Mouse (Mus musculus) heart, embryonic 15.5 days (tissue): ENCODE results near the gene Olfr720. TPM values are rescaled to one million over a fixed set of nuclear protein-coding genes. Genes with fewer than 3 reads are reported as not detected.

Source experiments
- ATAC-seq: fragments of 200-750 bp; cut with Nextera tagmentation; replicated peaks from 2 replicates; pipeline ENCODE4 v1.8.0; 2017; ENCODE audit warnings: low read depth, moderate TSS enrichment; ENCODE audit not compliant: insufficient number of reproducible peaks, insufficient read depth, low FRiP score
- H3K27ac ChIP-seq: fragments of 300-500 bp; sonication (generic); 2 replicates; pipeline ENCODE4 v1.5.1; 2015; ENCODE audit warnings: mild to moderate bottlenecking, inconsistent platforms
- H3K27me3 ChIP-seq: fragments of 300-500 bp; sonication (generic); 2 replicates; pipeline ENCODE4 v1.6.1; 2015; ENCODE audit warnings: inconsistent platforms
- H3K36me3 ChIP-seq: fragments of 300-500 bp; sonication (generic); 2 replicates; pipeline ENCODE4 v1.6.1; 2015; ENCODE audit warnings: mild to moderate bottlenecking, inconsistent platforms
- H3K4me1 ChIP-seq: fragments of 300-500 bp; sonication (generic); replicated peaks from 2 replicates; pipeline ENCODE4 v1.6.1; 2015; ENCODE audit warnings: inconsistent platforms
- H3K4me2 ChIP-seq: fragments of 300-500 bp; sonication (generic); 2 replicates; pipeline ENCODE4 v1.6.1; 2015; ENCODE audit warnings: inconsistent platforms, mild to moderate bottlenecking, moderate library complexity
- H3K4me3 ChIP-seq: fragments of 300-500 bp; sonication (generic); 2 replicates; pipeline ENCODE4 v1.5.1; 2015; ENCODE audit warnings: mild to moderate bottlenecking, inconsistent platforms
- H3K9ac ChIP-seq: fragments of 300-500 bp; sonication (generic); 2 replicates; pipeline ENCODE4 v1.6.1; 2015; ENCODE audit warnings: mild to moderate bottlenecking, inconsistent platforms
- H3K9me3 ChIP-seq: fragments of 300-500 bp; sonication (generic); replicated peaks from 2 replicates; pipeline ENCODE4 v1.6.1; 2016; ENCODE audit warnings: inconsistent platforms
- whole genome bisulfite sequencing: fragments of 180-500 bp; shearing (Covaris S2); methylation state at CpG from one replicate; pipeline ENCODE4 v1.1.7; 2015; ENCODE audit warnings: mixed read lengths; 5-methylcytosine and 5-hydroxymethylcytosine counted together
- polyA plus RNA-seq: library from polyadenylated mRNA; unstranded; fragments of >200 nt; fragmentation: Nextera tagmentation; extraction: Ambion mirVana; gene quantifications from 2 replicates; pipeline ENCODE4 v1.2.1, GENCODE M21; 2015

Olfr720 gene
- polyA plus RNA-seq = not detected in 2 replicates

DNA sequence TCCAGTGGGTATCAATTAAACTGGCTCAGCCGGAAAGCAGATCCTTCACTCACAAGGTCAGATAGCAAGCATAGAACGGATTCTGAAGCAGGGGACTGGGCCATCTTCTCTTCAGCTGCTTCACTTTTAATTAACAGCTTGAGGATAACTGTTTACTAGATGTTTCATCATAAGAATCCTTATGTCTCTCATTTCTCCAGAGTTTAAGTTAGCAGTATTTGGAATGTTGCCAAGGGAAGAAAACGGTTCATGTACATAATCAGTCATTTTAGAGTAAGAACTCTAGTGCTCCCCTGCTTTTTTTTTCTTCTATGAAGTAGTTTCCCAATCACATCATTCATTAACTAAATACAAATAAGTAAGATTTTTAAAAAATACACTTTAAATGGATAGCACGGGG, at the start of gene Olfr720:
Gene Olfr720 (minus strand): TSS at position 101 of the 400 bp plus-strand sequence.
- H3K27ac ChIP-seq = no peak within 1 kb of the TSS
- no peaks in the 10 kb centered on the region for H3K36me3 ChIP-seq
- ATAC-seq = no peak
- no peak within 1 kb of the TSS for H3K4me3 ChIP-seq
- no peak within 1 kb of the TSS for H3K4me2 ChIP-seq
- no peaks in the 10 kb centered on the region for H3K9me3 ChIP-seq
- WGBS = 72% methylated on average over 4 of the region's 4 CpGs
- no peaks in the 10 kb centered on the region for H3K4me1 ChIP-seq
- no peaks in the 10 kb centered on the region for H3K27me3 ChIP-seq
- H3K9ac ChIP-seq = no peak within 1 kb of the TSS

Other genes starting within 250 kb of the Olfr720 start
- 3.0 and 3.4 TPM in 2 replicates for gene Atxn7, start 225.4 kb downstream of the Olfr720 start, polyA plus RNA-seq
- 143 and 177 TPM in 2 replicates for gene Thoc7, start 225.0 kb downstream of the Olfr720 start, polyA plus RNA-seq
- gene Psmd6, start 65.9 kb downstream of the Olfr720 start, polyA plus RNA-seq = 165 TPM in 2 replicates
- gene Olfr31, start 136.0 kb upstream of the Olfr720 start, polyA plus RNA-seq = not detected in 2 replicates
- 4.7 and 8.5 TPM in 2 replicates for gene Il3ra, start 159.4 kb upstream of the Olfr720 start, polyA plus RNA-seq
- not detected in 2 replicates for gene Olfr721-ps1, start 214.5 kb upstream of the Olfr720 start, polyA plus RNA-seq